Mouse (Mus musculus) right cerebral cortex, postnatal 4 days (tissue): Measurements from ENCODE around the gene C2cd4c.

Source experiments
- DNase-seq: peaks from one replicate; pipeline ENCODE4 v3.0.0-alpha.2; 2022

Gene C2cd4c

GRCm38 (mm10) chr10:79613578-79614304 lies at the start of gene C2cd4c:
Gene C2cd4c, minus strand, starts transcription at chr10:79614025.
- peak; percentile 71 for DNase-seq

- no peak for DNase-seq
Observed at GRCm38 (mm10) chr10:79661861-79662260, 48.0 kb upstream of the C2cd4c start.

GRCm38 (mm10) chr10:79660298-79660697 lies 46.5 kb upstream of the C2cd4c start:
- DNase-seq = no peak

GRCm38 (mm10) chr10:79658829-79659228 lies 45.0 kb upstream of the C2cd4c start:
- no peak for DNase-seq

GRCm38 (mm10) chr10:79654946-79655395 lies 41.1 kb upstream of the C2cd4c start:
- DNase-seq = peak; percentile 47

- no peak for DNase-seq
Observed at GRCm38 (mm10) chr10:79652789-79653188, 39.0 kb upstream of the C2cd4c start.

- DNase-seq = peak; percentile 80
Observed at GRCm38 (mm10) chr10:79649070-79649751, 35.4 kb upstream of the C2cd4c start.

GRCm38 (mm10) chr10:79645711-79646110 lies 31.9 kb upstream of the C2cd4c start, which contains the start of gene Odf3l2:
Gene Odf3l2, minus strand, starts transcription at chr10:79645738.
- no peak for DNase-seq

GRCm38 (mm10) chr10:79638486-79639204 lies 24.8 kb upstream of the C2cd4c start:
- DNase-seq = peak; percentile 39

GRCm38 (mm10) chr10:79637128-79638110 lies 23.6 kb upstream of the C2cd4c start, which contains the start of gene Shc2:
Gene Shc2, minus strand, starts transcription at chr10:79637918.
- peak; percentile 86 for DNase-seq

GRCm38 (mm10) chr10:79636287-79636686 lies 22.5 kb upstream of the C2cd4c start:
- no peak for DNase-seq

GRCm38 (mm10) chr10:79633006-79633777 lies 19.4 kb upstream of the C2cd4c start:
- no peak for DNase-seq

GRCm38 (mm10) chr10:79631432-79631831 lies 17.6 kb upstream of the C2cd4c start:
- DNase-seq = no peak

- DNase-seq = no peak
Observed at GRCm38 (mm10) chr10:79628377-79628776, 14.6 kb upstream of the C2cd4c start.

GRCm38 (mm10) chr10:79626156-79626555 lies 12.3 kb upstream of the C2cd4c start:
- no peak for DNase-seq

GRCm38 (mm10) chr10:79625398-79625797 lies 11.6 kb upstream of the C2cd4c start:
- DNase-seq = no peak

GRCm38 (mm10) chr10:79623950-79624349 lies 10.1 kb upstream of the C2cd4c start:
- DNase-seq = no peak

- no peak for DNase-seq
Observed at GRCm38 (mm10) chr10:79616376-79616775, 2.6 kb upstream of the C2cd4c start.

GRCm38 (mm10) chr10:79615860-79616259 lies 2.0 kb upstream of the C2cd4c start:
- DNase-seq = no peak

- DNase-seq = no peak
Observed at GRCm38 (mm10) chr10:79614305-79614643, 449 bp upstream of the C2cd4c start.
